Mouse (Mus musculus) kidney, adult 2 months (tissue): ENCODE data around the gene Elp4.

ENCODE experiments used
- CTCF ChIP-seq: fragments of 200-500 bp; conservative IDR thresholded peaks from 2 replicates; pipeline ENCODE4 v1.5.1; 2011; ENCODE audit warnings: low read depth, mild to moderate bottlenecking, control low read depth, low read length, moderate library complexity, mixed read lengths; ENCODE audit not compliant: insufficient read depth, insufficient read length
- POLR2A ChIP-seq: fragments of 200-500 bp; IDR thresholded peaks from one replicate; pipeline ENCODE4 v1.6.1; 2011; ENCODE audit warnings: low read depth, low read length, control low read depth

DNA sequence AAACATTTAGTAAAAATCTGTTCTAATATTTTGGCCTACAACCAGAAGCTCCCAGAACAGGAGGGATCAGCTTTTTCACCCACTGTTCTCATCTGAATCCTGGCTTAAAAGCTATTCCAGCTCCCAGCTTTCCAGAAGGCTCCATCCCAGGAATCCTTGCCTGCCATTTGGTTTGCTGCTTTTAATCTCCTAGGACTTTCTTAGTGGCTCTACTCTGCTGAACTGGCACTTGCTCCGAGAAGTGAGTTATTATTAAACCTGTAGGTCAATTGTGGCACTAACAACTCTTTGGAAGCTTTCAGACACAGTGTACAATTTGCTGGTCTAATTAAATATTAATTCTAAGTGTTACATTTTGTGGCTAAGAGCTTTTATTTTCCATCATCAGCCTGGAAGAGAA lies 103.7 kb downstream of the Elp4 start:
- no peak for TF ChIP-seq CTCF
- no peak for TF ChIP-seq POLR2A
